Mouse (Mus musculus) liver, adult (tissue): Measurements from ENCODE around the gene Adam19.

Experiments used
- GATA4 ChIP-seq: IDR thresholded peaks from 2 replicates; pipeline ENCODE4 v1.6.1; 2014; ENCODE audit warnings: mild to moderate bottlenecking, low read length; ENCODE audit not compliant: insufficient replicate concordance

Adam19 gene

DNA sequence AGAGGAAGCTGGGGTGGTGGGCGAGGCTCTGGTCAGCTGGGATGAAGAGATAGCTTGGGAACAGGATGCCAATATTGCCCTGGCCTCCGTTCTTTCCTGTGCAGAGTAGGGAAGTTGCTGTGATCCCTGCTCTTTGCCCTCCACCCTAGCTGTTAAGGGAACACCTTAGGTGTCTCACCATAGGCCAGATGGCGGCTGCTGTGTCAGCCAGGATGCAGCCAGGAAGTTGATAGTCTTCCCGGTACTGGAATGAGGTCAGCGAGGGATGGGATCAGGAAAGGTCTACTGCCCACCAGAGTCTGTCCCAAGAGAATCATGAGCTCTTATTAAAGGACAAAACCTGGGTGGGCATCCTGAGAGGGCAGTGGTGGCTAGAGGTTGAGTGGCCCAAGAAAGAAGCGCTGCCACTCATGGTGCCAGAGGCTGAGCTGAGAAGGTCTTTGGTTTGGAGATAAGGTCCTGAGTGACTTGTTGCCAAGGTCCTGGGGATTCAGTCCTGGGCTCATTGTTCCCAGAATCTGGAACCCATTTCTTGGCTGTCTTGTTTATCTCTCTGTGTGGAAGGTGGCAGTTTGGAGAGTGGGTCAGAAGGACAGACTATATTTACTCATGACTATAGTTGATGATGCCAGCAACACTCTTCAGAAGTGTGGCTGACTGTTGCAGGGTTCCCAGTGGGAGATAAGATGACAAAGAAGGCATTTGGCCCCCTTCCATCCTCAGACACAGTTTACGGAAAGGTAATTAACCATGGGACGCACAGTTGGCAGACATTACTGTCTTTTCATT lies 54.6 kb downstream of the Adam19 start:
- no peak for TF ChIP-seq GATA4

DNA sequence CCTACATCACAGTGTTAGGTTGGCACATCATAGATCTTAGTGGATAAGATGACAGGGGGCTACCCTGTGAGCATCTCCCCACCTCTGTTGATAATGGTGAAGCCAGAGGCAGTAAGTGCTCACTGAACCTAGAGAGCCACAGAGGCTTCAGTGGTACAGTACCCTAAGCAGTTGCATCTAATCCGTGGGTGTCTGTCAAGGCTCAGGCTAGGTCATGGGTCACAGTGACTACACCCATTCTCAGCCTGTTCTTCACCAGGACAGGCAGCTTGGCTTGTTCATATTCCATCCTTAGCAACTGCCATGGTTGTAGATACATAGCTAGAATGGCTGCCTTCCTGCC lies 55.1 kb downstream of the Adam19 start:
- TF ChIP-seq GATA4: no peak

DNA sequence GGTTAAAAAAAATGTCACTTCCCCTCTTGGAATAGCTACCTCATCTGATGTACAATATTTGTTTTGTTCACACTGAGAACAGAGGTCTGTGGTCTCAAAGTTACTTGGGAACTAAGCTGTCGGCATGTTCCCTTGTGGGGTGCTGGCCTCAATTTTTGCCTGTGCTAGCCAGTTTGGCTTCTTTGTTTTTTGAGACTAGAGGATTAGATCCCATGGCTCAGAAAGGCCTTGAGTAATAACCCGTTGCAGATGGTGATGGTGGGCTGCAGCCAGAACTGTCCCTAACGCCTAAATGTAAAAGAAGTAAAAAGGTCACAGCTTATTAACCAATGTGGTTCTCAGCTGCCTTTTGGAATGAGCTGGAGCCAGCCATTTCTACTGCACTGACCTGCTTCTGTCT lies 57.4 kb downstream of the Adam19 start:
- no peak for TF ChIP-seq GATA4

DNA sequence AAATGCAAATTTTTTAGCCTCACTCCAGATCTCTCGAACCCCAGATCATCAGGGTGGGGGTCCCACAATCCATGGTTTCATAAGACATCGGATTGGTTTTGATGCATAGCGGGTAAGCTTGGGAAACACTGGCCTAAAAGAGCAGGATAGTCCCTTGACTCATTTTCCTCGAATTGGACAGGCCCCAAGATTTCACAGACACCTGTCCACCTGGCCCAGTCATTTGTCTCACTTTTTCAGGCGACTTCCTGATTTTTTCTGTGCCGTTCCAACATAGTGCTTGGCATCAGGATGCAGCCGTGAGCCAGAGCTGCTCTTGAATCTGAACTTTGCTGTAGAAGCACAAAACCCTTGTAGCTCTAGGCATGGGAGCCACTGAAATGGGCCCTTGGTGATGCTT lies 58.4 kb downstream of the Adam19 start:
- TF ChIP-seq GATA4: no peak

GRCm38 (mm10) chr11:46115011-46115410 lies 59.2 kb downstream of the Adam19 start:
- TF ChIP-seq GATA4: no peak

DNA sequence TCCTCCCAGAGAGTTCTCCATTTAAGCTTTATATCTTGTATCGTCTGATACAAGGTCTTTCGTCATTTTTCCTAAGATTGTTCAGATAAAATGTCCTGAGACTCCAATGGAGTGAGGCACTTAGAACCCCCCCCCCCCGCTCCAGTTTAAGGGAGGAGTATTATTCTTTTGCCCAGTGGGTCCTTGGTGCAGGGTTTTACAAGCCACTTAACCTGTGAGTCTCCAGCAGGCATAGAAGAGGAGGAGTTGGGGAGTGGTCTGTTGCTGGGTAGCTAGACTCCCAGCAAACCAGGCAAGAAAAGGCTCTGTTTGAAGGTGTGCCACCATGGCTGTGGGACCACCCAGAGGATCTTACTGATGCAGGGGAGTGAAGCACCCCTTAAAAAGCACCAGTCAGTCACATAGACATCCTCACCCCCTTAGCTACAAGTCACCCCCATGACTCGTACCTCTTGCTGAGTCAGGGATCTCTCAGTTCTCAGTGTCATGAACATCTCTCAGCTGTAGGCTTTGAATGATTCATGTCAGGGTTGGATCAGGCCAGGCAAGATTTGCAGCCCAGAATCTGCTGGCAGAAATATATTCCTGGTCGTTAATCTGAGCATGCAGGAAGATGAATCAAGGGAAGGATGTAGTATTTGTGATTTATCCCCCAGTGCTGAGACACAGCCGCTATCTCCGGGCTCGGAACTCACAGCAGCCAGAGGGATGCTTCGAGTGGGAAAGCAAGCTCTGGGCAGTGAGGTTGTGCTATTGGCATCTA lies 59.8 kb downstream of the Adam19 start:
- peak; percentile 16; the same call in 1 of the 2 replicates for TF ChIP-seq GATA4

- no peak for TF ChIP-seq GATA4
These were observed 60.7 kb downstream of the Adam19 start for GRCm38 (mm10) chr11:46116510-46116909.

DNA sequence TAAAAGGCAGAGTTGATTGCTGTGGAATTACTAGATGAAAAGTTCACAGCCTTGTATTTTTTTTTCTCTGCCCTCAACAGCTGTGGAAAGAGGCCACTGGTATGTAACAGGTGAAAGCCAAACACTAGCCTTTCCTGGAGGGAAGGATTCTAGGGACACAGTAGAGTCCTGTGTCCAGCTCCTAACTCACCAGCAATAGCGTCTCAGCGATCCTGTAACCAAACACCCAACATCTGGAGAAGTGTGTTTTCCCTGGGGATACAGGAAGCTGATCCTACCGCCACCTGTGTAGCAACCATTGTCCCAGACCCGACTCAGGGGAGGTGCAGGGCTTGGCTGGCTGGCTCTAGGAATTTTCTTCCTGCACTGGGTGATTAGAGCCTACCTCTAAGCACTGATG lies 63.8 kb downstream of the Adam19 start:
- no peak for TF ChIP-seq GATA4

- TF ChIP-seq GATA4: no peak
These were observed 64.3 kb downstream of the Adam19 start for GRCm38 (mm10) chr11:46120084-46120483.

DNA sequence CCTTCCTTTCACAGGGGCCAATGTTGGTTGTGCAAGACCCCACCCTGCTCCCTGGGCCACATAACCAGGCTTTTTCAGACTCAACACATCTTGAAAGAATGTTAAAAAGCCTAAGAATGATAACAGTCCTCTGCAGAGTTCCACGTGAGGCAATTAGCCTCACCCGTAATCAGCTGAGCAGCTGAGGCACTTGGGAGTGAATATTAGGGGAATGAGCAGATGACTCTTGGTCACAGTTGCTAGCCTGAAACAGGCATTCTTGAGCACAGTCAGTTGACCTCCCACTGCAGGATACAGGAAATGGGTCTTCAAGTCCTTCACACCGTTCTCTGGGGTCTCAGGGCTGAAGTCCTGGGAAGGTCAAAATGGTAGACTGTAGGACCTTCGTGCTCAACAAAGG lies 65.9 kb downstream of the Adam19 start:
- TF ChIP-seq GATA4: no peak

DNA sequence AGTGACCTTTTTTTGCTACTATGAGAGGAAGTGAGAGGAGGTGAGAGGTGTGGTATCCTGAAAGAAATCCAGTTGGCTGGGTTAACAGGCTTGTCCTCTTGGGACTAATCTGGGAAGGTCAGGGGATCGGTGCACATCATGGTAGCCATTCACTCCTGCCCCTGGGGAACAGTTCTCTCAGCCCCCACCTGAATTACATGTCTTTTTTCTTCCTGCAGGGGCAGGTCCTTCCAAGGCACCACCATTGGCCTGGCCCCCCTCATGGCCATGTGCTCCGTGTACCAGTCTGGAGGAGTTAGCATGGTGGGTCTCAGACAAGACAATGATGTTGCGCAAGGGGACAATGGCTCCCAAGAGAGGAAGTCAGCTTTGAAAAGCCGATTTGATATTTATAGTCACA lies 67.1 kb downstream of the Adam19 start:
- no peak for TF ChIP-seq GATA4

- no peak for TF ChIP-seq GATA4
These were observed 67.6 kb downstream of the Adam19 start for GRCm38 (mm10) chr11:46123328-46123866.

DNA sequence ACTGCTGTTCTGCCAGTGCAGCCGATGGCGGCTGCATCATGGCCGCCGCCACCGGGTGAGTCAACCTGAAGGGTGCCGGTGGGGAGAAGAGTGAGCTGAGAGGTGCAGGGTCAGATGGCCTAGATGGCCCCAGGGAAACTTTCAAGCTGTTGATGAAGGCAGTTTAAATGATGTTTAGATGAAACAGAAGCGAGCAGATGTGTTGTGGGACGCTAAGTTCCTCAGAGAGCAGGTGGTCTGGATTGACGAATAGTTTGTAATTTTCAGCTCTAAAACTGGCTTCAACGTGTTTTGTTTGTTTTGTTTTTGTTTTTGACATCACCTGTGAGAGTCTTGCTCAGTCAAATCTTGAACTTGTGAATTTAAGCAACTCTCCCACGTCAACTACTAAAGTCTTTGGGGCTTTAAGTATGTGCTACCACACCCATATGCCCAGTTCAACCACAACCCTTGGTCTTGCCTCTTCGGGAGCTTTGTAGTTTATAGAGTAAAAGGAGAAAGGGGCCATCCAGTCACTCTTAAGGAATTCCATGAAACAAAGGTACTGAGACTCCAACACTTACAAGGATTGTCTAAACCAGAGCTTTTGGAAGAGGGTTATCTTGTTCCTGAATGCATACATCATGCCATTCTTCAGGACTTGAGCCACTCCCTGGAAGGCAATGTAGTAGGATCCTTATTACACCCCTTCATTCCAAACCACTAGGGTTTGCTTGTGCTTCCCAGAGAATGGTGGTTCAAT lies 69.5 kb downstream of the Adam19 start:
- no peak for TF ChIP-seq GATA4

- no peak for TF ChIP-seq GATA4
These were observed 70.0 kb downstream of the Adam19 start for GRCm38 (mm10) chr11:46125835-46126229.

GRCm38 (mm10) chr11:46126317-46126716 lies 70.5 kb downstream of the Adam19 start:
- no peak for TF ChIP-seq GATA4
